Mouse (Mus musculus) heart, embryonic 14.5 days (tissue): ENCODE measurements around the gene Afg1l. TPM values are rescaled to one million over a fixed set of nuclear protein-coding genes. Genes with fewer than 3 reads are reported as not detected.
A peak's percentile ranks its signal among the peaks of the same experiment; 100 is the strongest.

Experiments
- ATAC-seq: fragments of 200-750 bp; cut with Nextera tagmentation; 2 replicates; pipeline ENCODE4 v1.8.0; 2017; ENCODE audit warnings: low read depth, moderate TSS enrichment; ENCODE audit not compliant: insufficient number of reproducible peaks, insufficient read depth, low FRiP score
- H3K27ac ChIP-seq, 2 experiments: fragments of 200-500 bp in 1 of 2; fragments of 300-500 bp in 1 of 2; sonication (generic) in 1 of 2; replicated peaks in 1 of 2; 2 replicates each; pipeline ENCODE4 v1.5.1; 2012 to 2014; ENCODE audit warnings: low read depth in 2 of 2, low read length in 2 of 2, control low read depth in 1 of 2, mild to moderate bottlenecking in 1 of 2, mixed read lengths in 1 of 2; ENCODE audit not compliant: control insufficient read depth in 1 of 2, insufficient read depth in 1 of 2
- H3K27me3 ChIP-seq: fragments of 300-500 bp; sonication (generic); 2 replicates; pipeline ENCODE4 v1.6.1; 2014; ENCODE audit warnings: mild to moderate bottlenecking, low read length, control low read depth; ENCODE audit not compliant: control insufficient read depth, insufficient read depth
- H3K36me3 ChIP-seq: fragments of 300-500 bp; sonication (generic); 2 replicates; pipeline ENCODE4 v1.6.1; 2014; ENCODE audit warnings: mild to moderate bottlenecking, control low read depth, low read length, mixed read lengths; ENCODE audit not compliant: control insufficient read depth, insufficient read depth
- H3K4me1 ChIP-seq, 2 experiments: fragments of 200-500 bp in 1 of 2; fragments of 300-500 bp in 1 of 2; sonication (generic) in 1 of 2; 2 replicates each; pipeline ENCODE4 v1.6.1; 2012 to 2014; ENCODE audit warnings: low read length in 2 of 2, control low read depth in 1 of 2, mixed read lengths in 1 of 2; ENCODE audit not compliant: control insufficient read depth in 2 of 2, insufficient read depth in 2 of 2
- H3K4me2 ChIP-seq: fragments of 300-500 bp; sonication (generic); 2 replicates; pipeline ENCODE4 v1.6.1; 2014; ENCODE audit warnings: mild to moderate bottlenecking, low read length
- H3K4me3 ChIP-seq, 2 experiments: fragments of 200-500 bp in 1 of 2; fragments of 300-500 bp in 1 of 2; sonication (generic) in 1 of 2; 2 replicates each; pipeline ENCODE4 v1.5.1; 2012 to 2014; ENCODE audit warnings: low read length in 2 of 2, mild to moderate bottlenecking in 2 of 2, control low read depth in 1 of 2, low read depth in 1 of 2, moderate library complexity in 1 of 2; ENCODE audit not compliant: control insufficient read depth in 1 of 2, insufficient read depth in 1 of 2
- H3K9ac ChIP-seq: fragments of 300-500 bp; sonication (generic); 2 replicates; pipeline ENCODE4 v1.6.1; 2014; ENCODE audit warnings: mild to moderate bottlenecking, low read length
- H3K9me3 ChIP-seq: fragments of 300-500 bp; sonication (generic); 2 replicates; pipeline ENCODE4 v1.6.1; 2016; ENCODE audit warnings: low read length, control low read depth; ENCODE audit not compliant: control insufficient read depth
- WGBS: fragments of 180-500 bp; shearing (Covaris S2); extraction: QIAGEN DNeasy Blood & Tissue Kit; methylation state at CpG from one replicate; pipeline ENCODE4 v1.1.7; 2014; 5-methylcytosine and 5-hydroxymethylcytosine counted together
- polyA plus RNA-seq: library from polyadenylated mRNA; unstranded; fragments of >200 nt; fragmentation: Nextera tagmentation; extraction: Ambion mirVana; gene quantifications from 2 replicates; pipeline ENCODE4 v1.2.1, GENCODE M21; 2014

Afg1l gene
- polyA plus RNA-seq, 1 experiment from 2014 or later, result 15.4 TPM

DNA sequence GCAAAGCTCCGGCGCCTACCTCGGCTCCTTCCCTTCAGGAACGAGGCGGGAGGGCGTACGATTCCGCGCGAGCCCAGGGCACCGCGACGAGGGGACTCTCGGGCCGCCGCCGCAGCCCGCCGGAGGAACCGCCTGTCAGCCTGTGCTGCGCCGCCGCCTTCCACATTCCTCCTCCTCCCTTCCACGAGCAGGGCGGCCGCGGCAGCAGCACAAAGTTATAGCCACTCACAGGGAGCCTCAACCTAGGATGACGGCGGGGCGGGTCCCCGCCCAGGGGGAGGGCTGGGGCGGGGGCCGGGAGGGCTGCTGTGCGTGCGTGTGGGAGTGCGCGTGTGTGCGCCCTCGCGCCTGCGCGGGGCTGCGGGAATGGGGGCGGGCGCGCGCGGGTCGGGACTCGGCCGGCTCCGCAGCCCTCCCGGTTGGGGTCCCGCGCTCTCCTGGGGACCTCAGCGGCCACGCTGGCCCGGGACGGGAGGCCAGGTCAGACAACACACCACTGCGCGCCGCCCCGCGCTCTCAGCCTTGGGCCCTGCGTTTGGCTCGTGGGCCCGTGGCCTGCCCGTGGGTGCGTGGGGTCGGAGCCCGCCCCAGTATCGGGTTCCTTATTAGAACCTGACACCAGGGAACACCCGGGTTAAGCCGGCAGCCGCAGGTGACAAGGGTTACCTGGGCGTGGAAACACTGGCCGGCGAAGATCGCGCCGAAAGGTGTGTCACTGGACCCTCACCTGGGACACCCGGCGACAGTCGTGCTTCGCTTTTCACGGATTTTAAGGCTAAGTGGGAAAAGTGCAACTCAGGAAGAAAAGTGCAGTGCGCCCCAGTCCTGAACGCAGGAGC, 201.6 kb downstream of the Afg1l start, which contains the start of gene Foxo3:
Gene Foxo3 (minus strand): TSS at position 249 of the 839 bp plus-strand sequence.
- ATAC-seq, result peak; percentile 79
- under 1% methylated on average over 83 of the region's 88 CpGs for WGBS
- Histone ChIP-seq H3K27ac (peak within 1 kb of the TSS; percentile 96 to 97), H3K4me1 (peaks cover 16 to 30% of the 10 kb centered on the region in 2 experiments), H3K9me3 (no peaks in the 10 kb centered on the region), H3K36me3 (no peaks in the 10 kb centered on the region; the same call in 1 of the 2 replicates), H3K9ac (peak within 1 kb of the TSS; percentile 92), H3K27me3 (no peaks in the 10 kb centered on the region), H3K4me2 (peak within 1 kb of the TSS; percentile 99), H3K4me3 (peak within 1 kb of the TSS; percentile 81 to 90)

DNA sequence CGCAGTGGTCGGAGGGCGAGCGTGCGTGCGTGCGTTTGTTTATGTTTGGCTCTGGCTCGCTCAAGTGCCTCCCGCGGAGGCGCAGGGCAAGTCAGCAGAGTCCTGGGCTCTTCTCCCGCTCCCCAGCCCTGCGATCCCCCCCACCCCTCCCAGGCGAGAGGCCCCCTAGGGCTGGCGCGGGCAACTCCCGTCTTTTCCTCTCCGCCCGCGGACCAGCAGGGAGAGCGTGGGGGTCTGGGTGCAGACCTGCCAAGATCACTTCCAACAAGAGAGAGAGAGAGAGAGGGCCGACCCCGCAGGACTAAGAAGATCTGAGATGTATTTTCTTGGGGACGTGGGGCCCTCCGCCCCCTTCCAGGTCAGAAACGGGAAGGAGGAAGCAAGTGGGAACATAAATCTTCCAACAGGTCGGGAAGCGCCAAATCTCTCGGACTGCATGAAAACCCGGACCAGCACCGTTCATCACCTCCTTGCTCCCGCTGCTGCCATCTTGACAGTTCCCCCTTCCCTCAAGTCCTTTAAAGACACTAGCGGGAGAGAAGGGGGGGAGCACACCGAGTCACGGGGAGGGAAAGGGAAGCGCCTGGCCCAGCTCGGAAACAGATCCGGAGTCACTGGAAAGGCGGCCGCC, 202.4 kb downstream of the Afg1l start:
- Histone ChIP-seq H3K27ac (peak overlapping the region; percentile 96 to 97), H3K9ac (peak overlapping the region; percentile 92), H3K36me3 (no peaks in the 10 kb centered on the region; the same call in 1 of the 2 replicates), H3K27me3 (no peaks in the 10 kb centered on the region), H3K4me3 (peak overlapping the region; percentile 81 to 90), H3K9me3 (no peaks in the 10 kb centered on the region), H3K4me2 (peak overlapping the region; percentile 99), H3K4me1 (peaks cover 20 to 37% of the 10 kb centered on the region in 2 experiments)
- WGBS, result 1% methylated on average over 40 of the region's 40 CpGs
- ATAC-seq, result 0 out of 2 replicates have a peak, but pooled peaks have one; percentile 0

DNA sequence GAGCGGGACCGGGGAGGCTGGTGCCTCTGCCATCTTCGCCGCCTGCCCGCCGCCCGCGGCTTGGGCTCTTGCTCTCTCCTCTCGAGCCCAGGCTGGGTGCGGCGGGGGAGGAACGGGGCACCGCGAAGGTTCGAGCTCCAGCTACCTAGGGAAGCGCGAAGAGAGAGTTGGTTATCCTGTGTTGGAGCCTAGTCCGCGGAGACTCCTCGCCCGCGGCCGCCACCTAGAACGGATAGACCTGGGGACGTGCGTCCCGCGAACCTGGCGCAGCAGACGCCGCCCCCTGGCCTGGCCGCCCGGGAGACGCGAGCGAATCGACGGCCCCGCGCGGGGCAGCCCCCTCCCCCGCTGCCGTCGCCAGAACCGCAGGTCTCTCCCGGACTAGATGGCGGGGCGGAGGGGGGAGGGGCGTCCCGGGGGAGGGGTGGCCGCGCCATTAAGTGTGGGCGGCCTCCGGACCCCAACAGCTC, 202.9 kb downstream of the Afg1l start:
- H3K9ac ChIP-seq, result peak overlapping the region; percentile 92
- peak overlapping the region; percentile 99 for H3K4me2 ChIP-seq
- ATAC-seq, result no peak
- H3K9me3 ChIP-seq, result no peaks in the 10 kb centered on the region
- no peaks in the 10 kb centered on the region for H3K27me3 ChIP-seq
- H3K4me1 ChIP-seq, result peaks cover 23 to 40% of the 10 kb centered on the region in 2 experiments
- under 1% methylated on average over 49 of the region's 54 CpGs for WGBS
- H3K27ac ChIP-seq, result peak overlapping the region in 1 of 2 experiments; percentile 97; a peak in 2 of 4 replicates
- no peaks in the 10 kb centered on the region; the same call in 1 of the 2 replicates for H3K36me3 ChIP-seq
- H3K4me3 ChIP-seq, result peak overlapping the region; percentile 81 to 90

DNA sequence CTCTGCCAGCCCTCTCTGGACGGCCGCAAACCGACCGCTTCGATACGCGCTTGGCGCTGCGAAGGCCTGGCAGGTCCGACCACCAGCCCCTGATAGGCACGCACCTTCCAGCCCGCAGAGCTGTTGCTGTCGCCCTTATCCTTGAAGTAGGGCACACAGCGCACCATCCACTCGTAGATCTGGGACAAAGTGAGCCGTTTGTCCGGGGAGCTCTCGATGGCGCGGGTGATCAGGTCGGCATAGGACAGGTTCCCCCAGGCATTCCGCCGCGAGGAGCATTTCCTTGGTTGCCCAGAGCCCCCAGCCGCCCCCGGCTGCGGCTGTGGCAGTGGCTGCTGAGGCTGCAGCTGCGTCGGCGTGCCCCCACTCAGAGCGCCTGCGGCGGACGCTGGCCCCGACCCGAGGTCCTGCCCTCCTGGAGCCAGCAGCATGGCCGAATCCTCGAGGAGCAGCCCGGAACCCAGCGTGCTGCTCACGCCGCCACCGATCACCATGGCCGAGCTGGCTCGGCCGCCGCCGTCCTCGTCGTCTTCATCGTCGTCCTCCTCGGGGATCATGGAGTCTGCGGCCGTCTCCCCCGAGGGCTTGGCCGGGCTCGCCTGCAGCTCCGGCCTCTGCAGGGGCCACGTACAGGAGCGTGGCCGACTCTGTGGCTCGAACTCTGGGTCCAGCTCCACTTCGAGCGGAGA, 203.5 kb downstream of the Afg1l start:
- H3K4me1 ChIP-seq, result peaks cover 23 to 41% of the 10 kb centered on the region in 2 experiments

DNA sequence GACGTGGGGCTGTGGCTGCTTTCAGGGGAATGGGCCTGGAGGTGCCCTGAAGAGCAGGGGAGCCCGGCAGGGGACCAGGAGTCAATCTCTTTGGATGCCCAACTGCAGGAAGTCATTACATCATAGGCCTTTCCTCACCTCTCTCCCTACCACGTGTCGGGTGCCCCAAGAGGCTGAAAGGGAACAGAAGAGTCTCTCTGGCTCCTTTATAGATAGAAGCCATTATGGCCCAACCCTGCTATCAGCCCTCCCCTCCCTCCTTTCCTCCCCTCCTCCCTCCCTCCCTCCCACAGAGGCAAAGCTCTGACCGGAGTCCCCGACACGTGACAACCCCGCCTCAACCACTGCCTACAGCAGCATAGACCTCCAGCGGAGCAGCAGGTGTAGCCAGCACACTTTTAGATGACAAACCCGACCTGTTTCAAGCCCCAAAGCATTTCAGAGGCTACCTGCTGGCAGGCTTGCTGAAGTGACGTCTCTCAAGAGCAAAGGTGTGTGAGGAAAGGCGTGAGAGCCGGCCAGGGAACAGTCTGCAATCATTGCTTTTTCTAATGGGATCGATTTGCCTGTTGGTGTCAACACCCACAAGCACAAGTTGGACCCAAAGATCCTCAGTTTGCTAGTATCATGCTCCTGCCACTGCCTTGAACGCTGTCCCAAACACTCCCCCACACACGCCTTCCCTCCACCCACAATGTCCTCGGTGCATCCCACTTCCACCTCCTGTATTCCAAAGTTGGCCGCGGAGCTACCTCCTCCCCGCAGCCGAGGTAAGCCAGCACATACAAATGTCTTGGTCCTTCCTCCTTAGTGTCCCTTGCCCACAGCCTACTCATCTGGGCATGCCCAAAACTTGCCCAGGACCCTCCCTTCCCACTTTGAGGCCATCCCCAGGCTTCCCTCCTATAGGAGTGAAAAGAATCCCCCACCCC, 204.3 kb downstream of the Afg1l start:
- peak overlapping the region; percentile 99 for H3K4me2 ChIP-seq
- no peaks in the 10 kb centered on the region for H3K9me3 ChIP-seq
- ATAC-seq, result no peak
- WGBS, result 14% methylated on average over 21 of the region's 21 CpGs
- H3K27me3 ChIP-seq, result no peaks in the 10 kb centered on the region
- H3K4me3 ChIP-seq, result peak overlapping the region; percentile 81 to 90
- H3K4me1 ChIP-seq, result peaks cover 25 to 49% of the 10 kb centered on the region in 2 experiments
- H3K36me3 ChIP-seq, result peaks cover 6% of the 10 kb centered on the region
- peak overlapping the region; percentile 92 for H3K9ac ChIP-seq
- no peak overlapping the region for H3K27ac ChIP-seq

More for the DNA sequence above, 203.5 kb downstream of the Afg1l start:
- Histone ChIP-seq H3K9me3 (no peaks in the 10 kb centered on the region), H3K9ac (peak overlapping the region; percentile 92), H3K4me2 (peak overlapping the region; percentile 99), H3K4me3 (peak overlapping the region; percentile 81 to 90), H3K27me3 (no peaks in the 10 kb centered on the region), H3K27ac (peak overlapping the region in 1 of 2 experiments; percentile 97; a peak in 1 of 4 replicates), H3K36me3 (peaks cover 2% of the 10 kb centered on the region)
- WGBS, result 3% methylated on average over 65 of the region's 65 CpGs
- no peak for ATAC-seq

DNA sequence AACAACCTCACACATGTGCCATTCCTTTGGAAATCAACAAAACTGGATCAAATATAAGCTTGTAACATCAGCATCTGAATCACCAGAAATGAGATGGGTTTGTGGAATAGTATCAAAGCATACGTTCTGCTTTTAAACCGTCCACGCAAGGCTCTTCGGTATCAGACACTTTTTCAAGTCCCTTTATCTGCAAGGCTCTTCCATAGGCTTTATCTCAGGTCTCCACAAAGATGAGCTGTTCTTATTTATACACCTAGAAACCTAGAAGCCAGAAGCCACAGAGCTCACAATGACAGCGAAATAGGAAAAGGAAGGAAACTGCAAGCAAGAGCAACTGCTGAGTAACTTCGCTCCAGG, 205.0 kb downstream of the Afg1l start:
- WGBS, result 55% methylated on average over 6 of the region's 6 CpGs
- Histone ChIP-seq H3K4me3 (peak overlapping the region in 1 of 2 experiments; percentile 90; a peak in 2 of 4 replicates), H3K4me2 (peak overlapping the region; percentile 99), H3K4me1 (peaks cover 23 to 45% of the 10 kb centered on the region in 2 experiments), H3K9me3 (no peaks in the 10 kb centered on the region), H3K27ac (no peak overlapping the region), H3K9ac (no peak overlapping the region), H3K27me3 (no peaks in the 10 kb centered on the region), H3K36me3 (peaks cover 9% of the 10 kb centered on the region)
- ATAC-seq, result no peak
